Comparison of ENCODE assay signal across 9 mouse cellular contexts in genomic region chr13:54389971-54390564, GRCm38 (mm10). TPM values are rescaled to one million over a fixed set of nuclear protein-coding genes. Genes with fewer than 3 reads are reported as not detected.
A peak's percentile ranks its signal among the peaks of the same experiment; 100 is the strongest.
DNase-seq lines count a peak whose midpoint lies in the region; ATAC-seq and TF ChIP-seq lines count a peak whose summit lies in the region.
"Had no signal": no experiment of that assay in that cellular context is flagged by ENCODE, and none has a peak within 500 bp of the region (broad histone marks: within the 10 kb centered on the region; RNA-seq: fewer than 3 reads in every experiment).

No protein-coding gene starts in this region.

- no peak for TF ChIP-seq EP300 in heart, adult 2 months (IDR thresholded peaks at IDR 0.05; ENCODE audit: insufficient read depth, low read depth, low read length)

- H3K9ac ChIP-seq in heart, embryonic 16.5 days (ENCODE audit: low read length): no peak overlapping the region
- H3K9ac ChIP-seq in heart, adult 2 months (ENCODE audit: low read depth, low read length): no peak overlapping the region
- H3K9ac ChIP-seq: liver, embryonic 14.5 days had no signal

- H3K9me3 ChIP-seq in heart, embryonic 16.5 days (replicated peaks; ENCODE audit: control insufficient read depth, low read length): no peaks in the 10 kb centered on the region

- no peaks in the 10 kb centered on the region for H3K79me2 ChIP-seq in heart, adult 2 months (replicated peaks; ENCODE audit: control insufficient read depth, insufficient read depth, low read length)

- H3K4me3 ChIP-seq in heart, embryonic 16.5 days (ENCODE audit: low read length): no peak overlapping the region
- no peak overlapping the region for H3K4me3 ChIP-seq in heart, adult 2 months

- H3K4me1 ChIP-seq in heart, embryonic 16.5 days (ENCODE audit: control insufficient read depth, insufficient read depth, low read length): peaks cover 10% of the 10 kb centered on the region
- H3K4me1 ChIP-seq in heart, adult 2 months (ENCODE audit: control insufficient read depth, insufficient read depth, low read length): no peaks in the 10 kb centered on the region

- WGBS in heart, embryonic 16.5 days: 17% methylated on average over 8 of the region's 8 CpGs
- 22% methylated on average over 8 of the region's 8 CpGs for WGBS in heart, adult 2 months

- H3K36me3 ChIP-seq in heart, embryonic 16.5 days (ENCODE audit: control insufficient read depth, insufficient read depth): no peaks in the 10 kb centered on the region
- H3K36me3 ChIP-seq in heart, adult 2 months (ENCODE audit: control insufficient read depth, insufficient read depth, low read length): no peaks in the 10 kb centered on the region

- no peak overlapping the region for H3K4me2 ChIP-seq in heart, embryonic 16.5 days (ENCODE audit: low read depth, low read length)

- peaks cover 5% of the 10 kb centered on the region for H3K27me3 ChIP-seq in heart, embryonic 16.5 days (ENCODE audit: control insufficient read depth, insufficient read depth, low read length)
- no peaks in the 10 kb centered on the region for H3K27me3 ChIP-seq in heart, adult 2 months (ENCODE audit: control insufficient read depth, insufficient read depth, low read length)

- no peak overlapping the region for H3K27ac ChIP-seq in heart, embryonic 16.5 days (ENCODE audit: low read length)
- no peak overlapping the region for H3K27ac ChIP-seq in heart, adult 2 months
- H3K27ac ChIP-seq: liver, embryonic 14.5 days had no signal

- intact Hi-C loops in heart, adult 2 months (cut with DNase I): no loop called here
- intact Hi-C loops in heart, postnatal 14 days (cut with DNase I): no loop called here
- intact Hi-C loops in left cerebral cortex, postnatal 25 days (cut with DNase I): no loop called here

- no peak for DNase-seq in heart, adult 2 months
- peak; percentile 66 for DNase-seq in retina, postnatal 1 day
- DNase-seq in retina, embryonic 14.5 days (ENCODE audit: low spot score): no peak
- peak; percentile 9 to 29 for DNase-seq in heart, postnatal 14 days
- DNase-seq in testis, postnatal 10 days (ENCODE audit: low spot score): peak; percentile 55
- DNase-seq in left cerebral cortex, postnatal 25 days (ENCODE audit: low spot score in 2 of 2): no peak

- TF ChIP-seq CTCF in heart, adult 2 months (IDR thresholded peaks at IDR 0.05): no peak

- peak; percentile 72; the same call in 1 of the 2 replicates for ATAC-seq in heart, embryonic 16.5 days (replicated peaks; ENCODE audit: extremely low read depth, insufficient read depth, low FRiP score)
- ATAC-seq in erythroid progenitor cell, adult 5-6 weeks (replicated peaks; ENCODE audit: low FRiP score, poor library complexity, severe bottlenecking): no peak

- no peak for TF ChIP-seq POLR2A in heart, adult 2 months (IDR thresholded peaks at IDR 0.05; ENCODE audit: insufficient read depth, low read depth, low read length)

RNA-seq across cellular contexts. Expression of gene Cplx2, which starts 18.9 kb away (rescaled TPM):
- polyA plus RNA-seq in heart, embryonic 16.5 days (2015; fragmentation: Nextera tagmentation; extraction: Ambion mirVana): 2.8 TPM in 2 replicates
- 1 to 10 TPM; 2.3 to 2.4 TPM for total RNA-seq in heart, adult 2 months (2021)
- polyA plus RNA-seq in heart, adult 2 months (2012; rRNA removed): 3.0 and 4.2 TPM in 2 replicates
- total RNA-seq in heart, postnatal 14 days (2021): 1 to 10 TPM; 4.5 to 5.1 TPM
- 2.9 and 5.4 TPM in 2 replicates for total RNA-seq in erythroid progenitor cell, adult 5-6 weeks (2015; ENCODE audit: low replicate concordance)
- total RNA-seq in erythroid progenitor cell, adult 5-6 weeks (2017; ENCODE audit: low replicate concordance): 2.1 and 2.2 TPM in 2 replicates
- total RNA-seq in left cerebral cortex, postnatal 25 days (2021): 100 to 1,000 TPM; 714 to 786 TPM

Comparison
In these comparisons a context has a peak if more than half of its experiments do, and no peak if none do; other contexts are left out.
1. DNase-seq: peak in retina, postnatal 1 day (single experiment), heart, postnatal 14 days (2 of 2) and testis, postnatal 10 days (single experiment); none in heart, adult 2 months (0 of 2), retina, embryonic 14.5 days (single experiment) and left cerebral cortex, postnatal 25 days (0 of 2).
2. RNA of gene Cplx2, which starts 18.9 kb away (total RNA-seq): 714 to 786 TPM in left cerebral cortex, postnatal 25 days; 4.5 to 5.1 TPM in heart, postnatal 14 days, 2.1 to 5.4 TPM in erythroid progenitor cell, adult 5-6 weeks and 2.3 to 2.4 TPM in heart, adult 2 months; every median in the first group is over 100 times any median in the second.